Mouse (Mus musculus) thymus, postnatal 0 days (tissue): ENCODE data around the gene Olfr734. TPM values are rescaled to one million over a fixed set of nuclear protein-coding genes. Genes with fewer than 3 reads are reported as not detected.

Experiments used
- DNase-seq: peaks from one replicate; pipeline ENCODE4 v3.0.0-alpha.2; 2015; ENCODE audit warnings: low spot score
- polyA plus RNA-seq: library from polyadenylated mRNA; unstranded; fragments of >200 nt; fragmentation: Nextera tagmentation; extraction: Ambion mirVana; gene quantifications from 2 replicates; pipeline ENCODE4 v1.2.1, GENCODE M21; 2015

Gene Olfr734
- polyA plus RNA-seq, result not detected in 2 replicates

DNA sequence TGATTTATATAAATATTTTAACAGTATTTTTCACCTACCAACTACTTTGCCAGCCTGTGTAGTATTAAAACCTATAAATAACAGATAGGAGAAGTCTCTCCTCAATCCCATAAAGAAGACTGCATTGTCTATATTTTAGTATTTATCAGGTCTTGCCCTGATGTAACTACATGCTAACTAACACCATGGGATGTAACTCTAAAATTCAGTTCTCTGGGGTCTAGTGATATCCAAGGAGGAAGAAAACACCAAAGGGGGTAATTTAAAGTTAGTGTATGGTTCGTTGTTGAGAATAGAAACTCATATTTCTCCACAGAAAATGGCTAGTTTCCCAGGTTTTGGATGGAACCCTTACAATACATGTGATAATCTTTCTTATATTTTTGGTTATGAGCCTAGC is at the start of gene Olfr734:
Gene Olfr734, minus strand, starts transcription at position 101 of the 400 bp plus-strand sequence.
- no peak for DNase-seq

- DNase-seq, result no peak
Observed at GRCm38 (mm10) chr14:50363561-50363960, 37.0 kb upstream of the Olfr734 start.

DNA sequence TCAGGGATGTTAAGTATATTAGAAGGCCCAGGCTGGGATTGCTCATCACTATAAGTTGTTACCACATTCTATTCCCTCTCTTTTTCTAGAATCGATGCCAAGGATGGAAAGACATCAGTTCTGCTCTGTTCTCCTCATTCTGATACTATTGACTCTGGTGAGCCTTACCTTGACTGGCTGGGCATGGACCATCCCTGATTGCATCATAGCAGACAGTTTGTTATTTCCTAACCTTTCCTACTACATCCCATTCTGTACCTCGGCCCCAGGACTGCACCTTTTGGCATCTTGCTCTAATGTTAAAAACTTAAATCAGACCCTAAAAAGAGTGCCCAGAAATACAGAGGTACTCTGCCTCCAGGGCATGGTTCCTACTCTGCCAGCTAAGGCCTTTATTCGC is 33.9 kb upstream of the Olfr734 start:
- DNase-seq, result no peak

DNA sequence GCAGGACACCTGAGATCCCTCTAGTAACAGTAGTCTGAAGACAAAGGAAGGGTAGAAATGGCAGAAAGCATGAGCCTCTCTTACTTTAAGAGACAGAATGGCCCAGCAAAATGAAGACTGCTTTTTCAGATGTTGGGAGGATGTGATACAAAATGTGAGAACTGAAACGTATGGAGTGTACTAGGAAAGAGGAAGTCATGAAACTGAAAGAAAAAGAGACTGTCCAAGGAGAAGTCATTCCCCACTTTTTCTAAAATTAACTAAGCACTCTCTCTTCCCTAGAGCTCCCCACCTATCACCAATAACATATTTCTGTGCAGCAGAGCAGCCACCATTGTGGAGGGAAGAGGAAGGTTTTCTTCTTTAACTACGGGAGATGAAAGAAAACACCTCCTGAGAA is 31.0 kb upstream of the Olfr734 start, which contains the start of gene Tlr11:
Gene Tlr11, plus strand, starts transcription at position 322 of the 400 bp plus-strand sequence.
- no peak for DNase-seq

DNA sequence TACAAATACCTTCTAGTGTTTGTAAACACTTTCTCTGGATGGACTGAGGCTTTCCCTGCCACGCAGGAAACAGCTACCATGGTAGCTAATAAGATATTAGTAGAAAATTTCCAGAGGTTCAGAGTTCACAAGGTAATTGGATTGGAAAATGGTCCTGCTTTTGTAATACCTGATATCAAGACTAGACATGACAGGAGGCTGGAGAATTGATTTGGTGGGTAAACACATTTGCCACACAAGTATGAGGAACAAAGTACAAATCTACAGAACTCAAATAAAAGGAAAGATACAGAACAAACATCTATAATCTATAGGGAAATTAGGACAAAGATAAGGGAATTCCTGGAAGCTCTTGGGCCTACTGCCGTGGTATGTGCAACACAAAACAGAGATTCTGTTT is 30.2 kb upstream of the Olfr734 start:
- DNase-seq, result no peak

DNA sequence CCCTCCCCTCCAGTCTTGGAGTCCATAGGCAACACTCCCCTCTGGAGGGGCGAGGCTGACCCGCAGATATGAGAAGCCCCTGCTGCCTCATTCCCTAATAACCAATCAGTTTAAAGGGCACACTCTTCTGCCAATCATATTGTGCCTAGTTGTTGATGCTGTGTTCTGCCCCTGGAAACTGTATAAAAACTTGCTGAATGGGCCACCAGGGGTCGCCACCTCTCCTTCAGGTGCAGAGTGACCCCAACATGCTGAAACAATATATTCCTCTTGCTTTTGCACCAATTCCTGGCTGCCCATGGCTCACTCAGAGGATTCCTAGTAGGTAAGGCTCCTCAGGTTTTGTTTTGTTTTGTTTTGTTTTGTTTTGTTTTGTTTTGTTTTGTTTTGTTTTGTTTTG is 25.9 kb upstream of the Olfr734 start:
- DNase-seq, result peak; percentile 3

DNA sequence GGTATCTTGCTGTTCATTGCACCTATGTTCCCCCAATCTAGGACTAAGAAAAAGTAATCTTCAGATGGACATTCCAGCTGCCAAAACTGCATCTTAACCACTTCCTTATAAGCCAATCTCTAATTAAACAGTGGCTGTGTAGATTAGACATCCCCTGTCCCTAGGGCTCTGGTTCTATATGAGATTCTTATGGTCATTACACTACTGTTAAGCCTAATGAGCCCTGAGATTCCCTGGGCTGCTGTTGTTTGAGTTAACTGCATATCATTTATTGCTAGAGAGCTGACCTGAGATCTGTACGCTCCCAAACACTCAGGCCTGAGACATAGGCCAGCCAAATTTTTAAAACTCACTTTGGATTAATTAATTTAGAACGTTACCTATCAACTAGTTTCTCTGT is 22.2 kb upstream of the Olfr734 start, which contains the start of gene Olfr735:
Gene Olfr735, minus strand, starts transcription at position 77 of the 400 bp plus-strand sequence.
- DNase-seq, result no peak

DNA sequence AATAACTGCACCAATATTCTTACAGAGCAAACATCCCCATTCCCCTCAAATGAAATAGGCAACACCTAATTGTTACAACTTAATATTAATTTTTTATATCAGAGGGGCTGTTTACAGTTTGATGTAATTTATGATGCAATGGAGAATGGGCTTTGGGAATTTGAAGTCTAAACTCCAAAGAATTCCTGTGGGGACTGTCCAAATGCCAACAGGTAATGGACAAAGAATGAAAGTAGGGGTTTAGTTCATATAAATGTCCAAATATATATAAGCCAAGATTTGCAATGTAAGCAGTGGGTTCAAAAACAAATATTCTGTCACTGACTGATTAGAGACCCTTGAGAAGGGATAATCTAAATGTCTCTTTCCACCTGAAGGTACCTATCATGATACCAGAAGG is 25.1 kb downstream of the Olfr734 start, which contains the start of gene Olfr733:
Gene Olfr733, minus strand, starts transcription at position 101 of the 400 bp plus-strand sequence.
- DNase-seq, result no peak

- DNase-seq, result no peak
Observed at GRCm38 (mm10) chr14:50284106-50284505, 42.5 kb downstream of the Olfr734 start, which contains the start of gene Olfr732. Gene Olfr732, minus strand, starts transcription at chr14:50284206.

Other genes starting within 250 kb of the Olfr734 start
- not detected in 2 replicates for gene Olfr726, start 235.8 kb downstream of the Olfr734 start, polyA plus RNA-seq
- gene Olfr727, start 203.6 kb downstream of the Olfr734 start, polyA plus RNA-seq, result not detected in 2 replicates
- not detected in 2 replicates for gene Olfr728, start 184.1 kb downstream of the Olfr734 start, polyA plus RNA-seq
- gene Olfr729, start 173.9 kb downstream of the Olfr734 start, polyA plus RNA-seq, result not detected in 2 replicates
- not detected in 2 replicates for gene Olfr730, start 138.6 kb downstream of the Olfr734 start, polyA plus RNA-seq
- gene Olfr731, start 84.9 kb downstream of the Olfr734 start, polyA plus RNA-seq, result not detected in 2 replicates
- gene Olfr732, start 42.6 kb downstream of the Olfr734 start, polyA plus RNA-seq, result not detected in 2 replicates
- not detected in 2 replicates for gene Olfr733, start 25.2 kb downstream of the Olfr734 start, polyA plus RNA-seq
- gene Olfr735, start 22.1 kb upstream of the Olfr734 start, polyA plus RNA-seq, result 0.04 TPM in 1 of 2 replicates, not detected in the other
- gene Tlr11, start 31.2 kb upstream of the Olfr734 start, polyA plus RNA-seq, result 0.17 and 0.28 TPM in 2 replicates
- gene Olfr736, start 54.4 kb upstream of the Olfr734 start, polyA plus RNA-seq, result not detected in 2 replicates
- not detected in 2 replicates for gene Olfr738, start 80.8 kb upstream of the Olfr734 start, polyA plus RNA-seq
- not detected in 2 replicates for gene Olfr739, start 91.9 kb upstream of the Olfr734 start, polyA plus RNA-seq
- gene Olfr740, start 118.8 kb upstream of the Olfr734 start, polyA plus RNA-seq, result not detected in 2 replicates
- not detected in 2 replicates for gene Olfr741, start 146.0 kb upstream of the Olfr734 start, polyA plus RNA-seq
- not detected in 2 replicates for gene Olfr742, start 176.8 kb upstream of the Olfr734 start, polyA plus RNA-seq
- not detected in 2 replicates for gene Olfr743, start 195.1 kb upstream of the Olfr734 start, polyA plus RNA-seq